Mouse (Mus musculus) liver, adult 2 months (tissue): ENCODE results near the gene Dmkn. TPM values are rescaled to one million over a fixed set of nuclear protein-coding genes. Genes with fewer than 3 reads are reported as not detected.

ENCODE experiments used
- DNase-seq: peaks from one replicate; pipeline ENCODE4 v3.0.0-alpha.2; 2011; ENCODE audit warnings: low read depth, low spot score; ENCODE audit errors: extremely low read depth
- H3K27ac ChIP-seq: fragments of 200-500 bp; replicated peaks from 2 replicates; pipeline ENCODE4 v1.5.1; 2012; ENCODE audit warnings: low read depth, mild to moderate bottlenecking, control low read depth, inconsistent platforms, low read length; ENCODE audit not compliant: insufficient read depth
- H3K27me3 ChIP-seq: fragments of 200-500 bp; 2 replicates; pipeline ENCODE4 v1.6.1; 2012; ENCODE audit warnings: mild to moderate bottlenecking, moderate library complexity, low read length, inconsistent platforms; ENCODE audit not compliant: control insufficient read depth, insufficient read depth
- H3K36me3 ChIP-seq: fragments of 200-500 bp; 2 replicates; pipeline ENCODE4 v1.6.1; 2012; ENCODE audit warnings: low read length, inconsistent platforms; ENCODE audit not compliant: control insufficient read depth, insufficient read depth
- H3K4me1 ChIP-seq: fragments of 200-500 bp; 2 replicates; pipeline ENCODE4 v1.6.1; 2011; ENCODE audit warnings: low read length; ENCODE audit not compliant: control insufficient read depth, insufficient read depth
- H3K4me3 ChIP-seq: fragments of 200-500 bp; 2 replicates; pipeline ENCODE4 v1.5.1; 2011; ENCODE audit warnings: low read depth, mild to moderate bottlenecking, control low read depth, low read length, moderate library complexity; ENCODE audit not compliant: insufficient read depth
- H3K79me2 ChIP-seq: fragments of 200-500 bp; 2 replicates; pipeline ENCODE4 v1.6.1; 2012; ENCODE audit warnings: inconsistent platforms, mild to moderate bottlenecking, low read length, moderate library complexity; ENCODE audit not compliant: control insufficient read depth, insufficient read depth
- H3K9ac ChIP-seq: fragments of 200-500 bp; 2 replicates; pipeline ENCODE4 v1.6.1; 2012; ENCODE audit warnings: low read depth, mild to moderate bottlenecking, control low read depth, inconsistent platforms, low read length
- CTCF ChIP-seq: fragments of 200-500 bp; IDR thresholded peaks from 2 replicates; pipeline ENCODE4 v1.5.1; 2011; ENCODE audit warnings: low read depth, low read length, control low read depth
- POLR2A ChIP-seq: fragments of 200-500 bp; IDR thresholded peaks from 2 replicates; pipeline ENCODE4 v1.6.1; 2011; ENCODE audit warnings: low read length, control low read depth; ENCODE audit not compliant: insufficient read depth; ENCODE audit errors: extremely low read depth
- WGBS: fragments of 180-500 bp; shearing (Covaris S2); methylation state at CpG from one replicate; pipeline ENCODE4 v1.1.7; 2018; 5-methylcytosine and 5-hydroxymethylcytosine counted together
- polyA plus RNA-seq: library from polyadenylated mRNA; depleted of rRNA; stranded (reverse); fragments of >200 nt; gene quantifications from 2 replicates; pipeline ENCODE4 v1.2.3, GENCODE M21; 2012
- total RNA-seq: library from RNA; depleted of rRNA; stranded (reverse); fragments of >200 nt; gene quantifications from 2 replicates; pipeline ENCODE4 v1.2.3, GENCODE M21; 2014

Gene Dmkn
- total and polyA plus RNA-seq, 2 experiments = not detected

DNA sequence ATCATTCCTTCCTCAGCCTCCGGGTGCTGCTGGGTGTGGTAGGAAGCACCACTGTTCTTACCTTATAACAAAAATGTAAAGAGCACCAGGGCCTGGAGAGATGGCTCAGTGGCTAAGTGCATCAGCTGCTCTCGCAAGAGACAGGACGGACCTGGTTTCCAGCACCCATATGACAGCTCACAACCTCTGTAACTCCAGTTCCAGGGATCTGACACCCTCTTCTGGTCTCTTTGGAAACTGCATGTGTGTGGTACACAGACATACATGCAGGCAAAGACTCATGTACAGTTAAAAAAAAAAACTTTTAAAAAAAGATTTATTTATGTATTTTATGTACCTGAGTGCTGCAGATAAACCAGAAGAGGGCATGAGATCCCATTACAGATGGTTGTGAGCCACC is 39.7 kb downstream of the Dmkn start:
- Histone ChIP-seq H3K27me3 (no peaks in the 10 kb centered on the region), H3K79me2 (no peaks in the 10 kb centered on the region), H3K27ac (no peak overlapping the region), H3K36me3 (no peaks in the 10 kb centered on the region), H3K4me3 (no peak overlapping the region), H3K4me1 (no peaks in the 10 kb centered on the region), H3K9ac (no peak overlapping the region)
- 98% methylated on average over 3 of the region's 3 CpGs for whole genome bisulfite sequencing
- no peak for DNase-seq
- TF ChIP-seq POLR2A (no peak), CTCF (no peak)

DNA sequence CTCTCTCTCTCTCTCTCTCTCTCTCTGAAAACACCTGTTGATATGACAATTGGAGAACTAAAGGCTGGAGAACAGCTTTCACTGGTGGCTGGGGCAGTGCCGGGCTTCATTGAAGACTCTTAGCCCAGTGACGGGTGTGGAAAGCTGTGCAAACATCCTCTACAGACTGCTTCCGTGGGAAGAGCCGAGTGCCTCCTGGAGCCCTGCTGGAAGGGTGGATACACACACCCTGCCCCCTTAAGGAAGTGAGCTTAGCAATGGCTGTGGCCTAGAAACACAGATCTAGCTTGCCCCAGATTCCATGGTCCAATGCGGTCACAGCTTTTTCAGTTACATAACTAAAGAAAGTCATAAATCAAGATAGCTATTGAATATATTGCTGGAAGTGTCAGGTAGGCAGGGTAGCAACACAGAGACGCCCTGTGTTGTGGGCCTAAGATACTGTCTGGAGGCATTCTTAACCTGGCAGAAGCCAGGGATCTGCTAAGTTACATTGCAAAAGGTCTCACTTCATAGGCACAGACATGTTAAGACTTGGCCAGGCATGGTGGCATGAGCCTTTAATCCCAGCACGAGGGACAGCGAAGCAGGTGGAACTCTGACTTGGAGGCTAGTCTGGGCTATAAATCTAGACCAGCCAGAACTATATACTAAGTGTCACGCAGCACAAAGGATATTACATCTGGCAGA is 40.6 kb downstream of the Dmkn start:
- no peak overlapping the region for H3K9ac ChIP-seq
- DNase-seq = no peak
- WGBS = 75% methylated on average over 9 of the region's 9 CpGs
- no peaks in the 10 kb centered on the region for H3K4me1 ChIP-seq
- H3K27ac ChIP-seq = no peak overlapping the region
- no peaks in the 10 kb centered on the region for H3K36me3 ChIP-seq
- no peaks in the 10 kb centered on the region for H3K79me2 ChIP-seq
- no peak overlapping the region for H3K4me3 ChIP-seq
- TF ChIP-seq POLR2A (no peak), CTCF (no peak)
- no peaks in the 10 kb centered on the region for H3K27me3 ChIP-seq

DNA sequence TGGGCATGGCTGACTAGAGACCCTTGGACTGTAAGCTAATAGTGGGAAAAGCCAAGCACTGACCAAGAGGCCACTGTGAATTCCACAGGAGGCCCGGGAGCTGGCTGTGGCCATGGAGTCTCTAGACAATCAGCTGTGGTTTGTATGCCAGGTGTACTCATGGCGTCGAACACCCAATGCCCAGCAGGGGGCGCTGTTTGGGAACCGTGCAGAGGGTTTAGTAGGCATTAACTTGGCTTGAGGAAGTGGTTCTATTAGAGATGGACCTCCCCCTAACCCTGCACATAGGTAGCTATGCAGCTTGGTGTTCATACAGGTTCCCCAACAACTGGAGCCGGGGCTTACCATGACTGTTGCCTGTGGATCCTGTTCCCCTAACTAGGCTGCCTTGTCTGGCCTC is 42.4 kb downstream of the Dmkn start:
- WGBS = 55% methylated on average over 6 of the region's 6 CpGs

DNA sequence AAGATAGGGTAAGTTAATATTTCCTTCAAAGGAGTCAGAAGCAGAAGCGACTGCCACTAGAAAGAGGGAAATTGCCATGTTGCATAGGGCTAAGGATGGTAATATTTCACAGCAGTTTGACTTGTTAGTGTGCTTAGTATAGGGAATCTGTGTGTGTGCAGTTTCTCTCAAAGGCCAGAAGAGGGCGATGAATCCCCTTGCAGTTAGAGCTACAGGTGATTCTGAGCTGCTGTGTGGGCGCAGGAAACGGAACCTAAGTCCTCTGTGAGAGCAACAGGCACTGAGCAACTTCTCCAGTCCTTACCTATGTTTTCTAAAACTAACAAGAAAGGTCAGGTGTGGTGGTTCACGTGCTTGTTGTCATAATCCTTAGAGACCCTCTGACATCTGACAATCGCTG is 46.8 kb downstream of the Dmkn start:
- H3K27me3 ChIP-seq = no peaks in the 10 kb centered on the region
- no peak for TF ChIP-seq POLR2A
- TF ChIP-seq CTCF = peak; percentile 53
- WGBS = 78% methylated on average over 6 of the region's 6 CpGs

More for the DNA sequence above, 42.4 kb downstream of the Dmkn start:
- H3K36me3 ChIP-seq = no peaks in the 10 kb centered on the region
- peak; percentile 33 for DNase-seq
- no peak overlapping the region for H3K4me3 ChIP-seq
- H3K79me2 ChIP-seq = no peaks in the 10 kb centered on the region
- no peak overlapping the region for H3K9ac ChIP-seq
- no peak overlapping the region for H3K27ac ChIP-seq
- no peaks in the 10 kb centered on the region for H3K27me3 ChIP-seq
- H3K4me1 ChIP-seq = no peaks in the 10 kb centered on the region
- TF ChIP-seq POLR2A = no peak
- peak; percentile 77 for TF ChIP-seq CTCF

DNA sequence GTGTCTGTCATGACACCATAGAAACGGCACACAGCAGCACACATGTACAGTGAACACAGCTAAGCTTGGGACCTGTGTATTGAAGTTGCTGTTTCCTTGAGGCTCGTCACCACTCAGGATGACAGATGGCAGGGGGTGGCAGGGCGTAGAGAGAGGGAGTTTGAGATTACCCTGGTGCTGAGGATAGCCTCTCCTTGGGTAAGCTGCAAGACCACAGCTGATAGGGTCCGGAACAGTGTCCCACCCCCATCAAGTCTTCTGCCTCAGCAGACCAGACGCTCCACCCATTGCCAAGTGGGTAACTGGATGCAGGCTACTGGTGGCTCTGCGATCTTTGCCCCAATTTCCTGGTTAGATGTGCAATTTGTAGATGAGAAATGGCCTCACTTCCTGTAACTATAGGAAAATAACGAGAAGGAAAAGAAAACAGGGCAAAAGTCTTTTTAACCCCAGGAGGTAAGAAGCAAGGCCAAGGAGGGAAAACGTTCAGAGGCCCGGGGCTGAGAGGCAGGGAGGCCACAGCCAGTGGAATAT is 48.3 kb downstream of the Dmkn start:
- DNase-seq = peak; percentile 58
- no peaks in the 10 kb centered on the region for H3K79me2 ChIP-seq
- H3K36me3 ChIP-seq = no peaks in the 10 kb centered on the region
- H3K4me3 ChIP-seq = no peak overlapping the region
- H3K4me1 ChIP-seq = peaks cover 11% of the 10 kb centered on the region
- H3K27me3 ChIP-seq = no peaks in the 10 kb centered on the region
- no peak for TF ChIP-seq POLR2A
- TF ChIP-seq CTCF = no peak
- H3K27ac ChIP-seq = no peak overlapping the region
- no peak overlapping the region for H3K9ac ChIP-seq
- 21% methylated on average over 9 of the region's 9 CpGs for WGBS

More for the DNA sequence above, 46.8 kb downstream of the Dmkn start:
- Histone ChIP-seq H3K36me3 (no peaks in the 10 kb centered on the region), H3K4me3 (no peak overlapping the region), H3K79me2 (no peaks in the 10 kb centered on the region), H3K4me1 (peaks cover 11% of the 10 kb centered on the region), H3K27ac (no peak overlapping the region), H3K9ac (no peak overlapping the region)
- DNase-seq = peak; percentile 58

DNA sequence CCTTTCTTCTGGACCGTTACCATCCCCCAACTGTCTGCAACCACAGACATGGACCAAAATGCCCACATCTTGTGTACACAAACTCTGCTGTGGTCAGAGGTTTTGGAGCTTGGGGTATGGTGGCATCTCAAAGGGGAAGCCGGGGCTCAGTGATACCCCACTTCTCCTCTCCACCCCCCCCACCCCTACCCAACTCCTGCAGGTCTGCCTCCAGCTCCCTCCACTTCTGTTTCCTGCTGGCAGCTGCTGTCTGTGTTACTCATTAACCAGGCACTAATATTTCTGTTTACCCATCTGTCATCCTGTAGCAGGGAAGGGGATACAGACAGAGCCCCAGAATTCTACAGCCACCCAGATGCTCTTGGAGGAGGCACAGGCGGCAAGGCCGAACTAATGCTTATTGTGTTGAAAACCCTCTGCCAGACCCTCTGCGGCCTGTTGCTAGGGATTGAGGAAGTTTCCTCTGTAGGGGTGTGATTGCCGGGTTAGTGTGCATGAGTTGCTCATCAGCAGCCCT is 48.8 kb downstream of the Dmkn start:
- TF ChIP-seq CTCF = no peak
- no peaks in the 10 kb centered on the region for H3K79me2 ChIP-seq
- H3K36me3 ChIP-seq = no peaks in the 10 kb centered on the region
- peaks cover 11% of the 10 kb centered on the region for H3K4me1 ChIP-seq
- WGBS = 13% methylated on average over 6 of the region's 6 CpGs
- peak; percentile 72 for DNase-seq
- no peak overlapping the region for H3K4me3 ChIP-seq
- no peak overlapping the region for H3K9ac ChIP-seq
- H3K27ac ChIP-seq = no peak overlapping the region
- H3K27me3 ChIP-seq = no peaks in the 10 kb centered on the region
